Mouse (Mus musculus) bone marrow macrophage, adult 2 months (primary cell): ENCODE data around the gene Eaf1.

Experiments
- CTCF ChIP-seq: IDR thresholded peaks from 2 replicates; pipeline ENCODE4 v1.5.1; 2012; ENCODE audit warnings: low read depth, mild to moderate bottlenecking, low read length, moderate library complexity
- POLR2A ChIP-seq: IDR thresholded peaks from 2 replicates; pipeline ENCODE4 v1.6.1; 2012; ENCODE audit warnings: mild to moderate bottlenecking, low read depth, low read length, borderline replicate concordance

- TF ChIP-seq POLR2A (no peak), CTCF (no peak)
Observed at GRCm38 (mm10) chr14:31537298-31537697, 43.1 kb downstream of the Eaf1 start.
